Mouse (Mus musculus): ENCODE measurements around the gene Obsl1.

DNA sequence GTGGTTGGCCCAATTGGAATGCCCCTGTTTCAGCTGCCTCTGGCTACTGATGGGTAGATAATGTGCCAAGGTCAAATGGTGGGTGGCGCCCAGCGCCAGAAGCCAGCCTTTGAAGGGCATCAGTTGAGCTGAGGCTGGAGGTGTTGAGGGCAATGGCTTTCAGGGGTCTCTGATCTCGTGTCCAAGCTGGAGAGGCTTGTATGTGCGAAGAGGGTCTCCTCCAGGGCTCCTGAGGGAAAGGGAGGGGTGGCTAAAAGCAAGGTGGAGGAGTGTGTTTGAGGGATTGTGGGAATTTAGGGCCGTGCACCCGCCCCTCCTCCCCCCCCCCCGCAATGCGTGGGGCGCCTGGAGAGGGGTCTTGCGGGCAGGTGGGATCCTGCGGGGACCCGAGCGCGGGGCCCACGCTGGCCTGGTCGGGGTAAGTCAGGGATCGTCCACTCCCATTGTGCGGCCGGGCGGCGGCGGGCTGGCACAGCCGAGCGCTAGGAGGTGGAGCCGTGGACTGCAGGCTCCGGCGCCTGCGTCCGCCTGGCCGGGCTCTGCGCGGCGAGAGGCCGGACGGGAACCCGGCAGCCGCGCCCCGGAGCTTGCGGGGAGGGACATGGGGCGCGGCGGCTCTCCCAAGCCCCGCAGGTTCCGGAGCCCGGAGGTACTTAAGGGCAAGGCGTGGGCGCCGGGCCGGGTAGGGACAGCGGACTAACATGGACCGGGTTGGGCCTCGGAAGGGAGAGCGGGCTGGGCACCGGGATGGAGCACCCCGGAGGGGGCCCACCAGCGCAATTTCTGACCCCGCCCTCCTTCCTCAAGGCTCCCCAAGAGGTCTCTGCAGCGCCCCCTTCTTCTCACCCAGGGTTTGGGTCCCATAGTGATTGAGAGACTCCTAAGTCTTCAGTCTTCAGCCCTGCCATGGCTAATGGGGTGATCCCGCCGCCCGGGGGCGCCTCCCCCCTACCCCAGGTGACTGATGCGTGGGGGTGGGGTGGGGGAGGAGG lies 40.0 kb upstream of the Obsl1 start, which contains the start of gene Slc4a3:
- TF ChIP-seq ZC3H11A (IDR thresholded peaks at IDR 0.05; ENCODE audit: low read depth, low read length) = no peak
- peak in 1 of 2 experiments; percentile 11; a peak in 1 of 4 replicates for TF ChIP-seq CTCF (conservative IDR thresholded peaks at IDR 0.05 in 1 of 2, IDR thresholded peaks at IDR 0.05 in 1 of 2; ENCODE audit: low read depth in 2 of 2, low read length in 2 of 2)
- TF ChIP-seq MAX (IDR thresholded peaks at IDR 0.05; ENCODE audit: low read length) = no peak
- no peak for TF ChIP-seq KAT2A (IDR thresholded peaks at IDR 0.05; ENCODE audit: insufficient replicate concordance, low read length)
- TF ChIP-seq USF2 (conservative IDR thresholded peaks at IDR 0.05; ENCODE audit: low read depth, low read length) = no peak
- no peak for TF ChIP-seq RCOR1 (conservative IDR thresholded peaks at IDR 0.05; ENCODE audit: low read depth, low read length)
- no peak for TF ChIP-seq PAX5 (IDR thresholded peaks at IDR 0.05; ENCODE audit: low read length)
- no peak for TF ChIP-seq POLR2A (IDR thresholded peaks at IDR 0.05; ENCODE audit: low read depth, low read length)
- no peak for TF ChIP-seq RAD21 (IDR thresholded peaks at IDR 0.05; ENCODE audit: low read depth, low read length)
- no peak for TF ChIP-seq GABPA (IDR thresholded peaks at IDR 0.05; ENCODE audit: insufficient replicate concordance, low read depth, low read length)
